Mouse (Mus musculus) kidney, postnatal 25 days (tissue): Measurements from ENCODE around the gene Otop2.

Source experiments
- DNase-seq, 2 experiments: peaks; one replicate each; pipeline ENCODE4 v3.0.0; 2021; ENCODE audit warnings: mixed read lengths in 2 of 2

Otop2 gene

GRCm38 (mm10) chr11:115300745-115301144 lies 6.2 kb upstream of the Otop2 start:
- DNase-seq: no peak

GRCm38 (mm10) chr11:115301351-115301750 lies 5.6 kb upstream of the Otop2 start:
- DNase-seq: no peak

GRCm38 (mm10) chr11:115303167-115303566 lies 3.8 kb upstream of the Otop2 start:
- DNase-seq: no peak

DNA sequence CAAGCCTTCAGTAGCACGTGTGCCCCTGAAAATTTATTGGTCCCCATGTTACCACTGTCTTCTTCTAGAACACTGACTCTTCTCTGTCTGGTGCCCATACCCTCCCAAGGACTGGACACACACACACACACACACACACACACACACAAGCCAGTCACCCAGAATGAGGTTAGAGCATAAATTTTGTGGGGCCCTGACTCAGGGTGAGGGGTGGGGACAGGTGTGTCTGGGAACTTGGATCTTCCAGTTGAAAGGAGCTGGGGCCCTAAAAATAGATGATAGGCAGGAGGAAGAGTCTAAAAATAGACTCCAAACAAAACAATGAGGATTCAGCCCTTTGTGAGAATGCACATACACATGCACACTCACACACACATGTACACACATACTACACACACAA lies 1.8 kb downstream of the Otop2 start:
- no peak for DNase-seq

DNA sequence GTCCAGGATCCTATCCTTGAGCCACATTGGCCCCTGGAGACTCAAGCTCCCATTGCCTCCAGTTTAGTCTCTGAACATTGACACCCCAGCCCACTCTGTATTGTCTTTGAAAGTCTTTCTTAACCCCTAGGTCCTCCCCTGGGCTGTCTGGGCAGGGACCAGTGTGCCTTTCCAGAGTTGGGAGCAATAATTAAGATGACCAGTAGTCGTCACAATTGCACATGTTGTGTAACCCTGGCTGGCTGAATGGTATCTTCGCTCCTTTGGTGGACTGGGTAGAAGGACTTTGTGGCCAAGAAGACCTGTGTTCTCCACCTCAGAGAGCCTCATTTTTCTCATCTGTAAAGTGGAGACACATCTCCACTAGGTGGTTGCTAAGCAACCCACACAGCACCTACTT lies 7.3 kb downstream of the Otop2 start:
- no peak for DNase-seq

DNA sequence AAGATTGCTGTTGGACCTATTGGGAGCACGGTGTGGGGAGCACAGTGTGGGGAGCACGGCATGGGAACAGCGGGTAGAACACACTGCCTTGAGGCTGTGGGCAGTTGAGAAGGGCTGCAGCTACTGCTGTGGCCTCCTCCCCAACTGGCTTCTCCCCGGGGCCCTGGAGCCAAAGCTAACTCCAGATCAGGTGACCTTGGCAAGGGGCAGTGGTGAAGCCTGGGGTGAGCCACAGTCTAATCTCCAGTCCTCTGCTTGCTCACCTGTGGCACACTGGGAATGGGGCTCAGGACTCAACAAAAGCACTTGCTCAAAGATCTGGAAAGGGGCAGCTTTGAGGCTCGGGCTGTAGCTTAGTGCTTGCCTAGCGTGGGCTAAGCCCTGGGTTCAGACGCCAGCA lies 10.2 kb downstream of the Otop2 start:
- DNase-seq: peak in 1 of 2 experiments; percentile 37

- DNase-seq: peak in 1 of 2 experiments; percentile 48
These were observed 11.5 kb downstream of the Otop2 start for GRCm38 (mm10) chr11:115318245-115319027.

GRCm38 (mm10) chr11:115319704-115320383 lies 12.9 kb downstream of the Otop2 start:
- peak in 1 of 2 experiments; percentile 29 for DNase-seq

GRCm38 (mm10) chr11:115321906-115322693 lies 15.1 kb downstream of the Otop2 start, which contains the start of gene Ush1g:
Ush1g (minus strand) TSS chr11:115322041.
- DNase-seq: peak; percentile 66 to 72

- DNase-seq: no peak
These were observed 16.4 kb downstream of the Otop2 start for GRCm38 (mm10) chr11:115323354-115323753.

GRCm38 (mm10) chr11:115326730-115327129 lies 19.8 kb downstream of the Otop2 start:
- DNase-seq: peak in 1 of 2 experiments; percentile 31

- peak in 1 of 2 experiments; percentile 10 for DNase-seq
These were observed 22.4 kb downstream of the Otop2 start for GRCm38 (mm10) chr11:115329339-115329738.

GRCm38 (mm10) chr11:115334531-115334930 lies 27.6 kb downstream of the Otop2 start, which contains the start of gene Otop3:
Otop3 (plus strand) TSS chr11:115334731.
- no peak for DNase-seq

DNA sequence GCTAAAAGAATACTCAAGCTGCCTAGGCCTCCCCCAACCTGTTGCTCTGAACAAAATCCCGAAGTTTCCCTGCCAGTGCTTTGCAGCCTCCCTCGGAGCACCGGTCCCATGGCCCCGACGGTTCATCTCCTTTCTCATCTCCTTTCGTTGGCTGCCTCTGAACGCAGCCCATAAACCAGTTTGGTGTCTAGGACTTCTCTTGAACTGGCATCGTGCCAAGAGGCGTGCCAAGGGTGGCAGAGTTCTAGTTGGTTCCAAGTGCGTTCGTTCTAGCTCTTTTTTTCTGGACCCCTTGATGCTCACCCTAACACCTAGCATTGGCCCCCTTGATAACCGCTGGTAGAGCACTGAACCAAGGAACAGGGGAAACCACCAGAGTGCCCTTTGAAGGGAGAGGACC lies 28.3 kb downstream of the Otop2 start:
- peak in 1 of 2 experiments; percentile 53 for DNase-seq

DNA sequence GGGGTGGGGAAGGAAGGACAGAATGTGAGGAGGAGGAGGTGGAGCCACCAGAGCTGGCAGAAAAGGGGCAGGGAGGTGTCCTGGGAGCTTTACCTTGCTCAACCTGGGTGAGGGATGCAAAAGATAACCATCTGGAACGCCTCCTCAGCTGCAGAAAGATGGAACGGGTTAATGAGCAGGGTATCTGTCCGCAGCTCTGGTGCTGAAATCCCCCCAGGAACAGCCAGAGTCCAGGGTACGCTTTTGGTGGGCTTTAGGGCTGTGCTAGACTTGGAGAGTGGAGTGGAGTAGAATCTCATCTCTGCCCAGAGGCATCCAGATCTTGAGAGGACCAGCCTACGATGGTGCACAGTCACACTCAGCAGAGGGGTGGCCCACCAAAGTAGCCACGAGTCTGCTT lies 29.2 kb downstream of the Otop2 start:
- no peak for DNase-seq

GRCm38 (mm10) chr11:115337350-115337749 lies 30.4 kb downstream of the Otop2 start:
- peak in 1 of 2 experiments; percentile 53 for DNase-seq

- DNase-seq: peak in 1 of 2 experiments; percentile 53
These were observed 30.9 kb downstream of the Otop2 start for GRCm38 (mm10) chr11:115337826-115338225.

DNA sequence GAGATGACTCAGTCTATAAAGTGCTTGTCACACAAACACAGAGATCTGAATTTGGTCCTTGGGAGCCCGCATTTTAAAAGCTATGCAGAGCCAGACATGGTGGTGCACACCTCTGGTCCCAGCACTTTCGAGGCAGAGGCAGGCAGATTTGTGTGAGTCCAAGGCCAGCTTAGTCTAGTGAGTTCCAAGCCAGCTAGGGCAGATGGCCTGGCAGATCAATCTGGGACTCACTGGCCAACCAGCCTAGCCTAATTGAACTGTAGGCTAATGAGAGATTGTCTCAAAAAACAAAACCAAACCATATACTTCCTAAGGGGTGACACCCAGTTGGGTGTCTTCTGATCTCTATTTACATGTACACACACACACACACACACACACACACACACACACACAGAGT lies 34.3 kb downstream of the Otop2 start:
- DNase-seq: no peak

- no peak for DNase-seq
These were observed 34.9 kb downstream of the Otop2 start for GRCm38 (mm10) chr11:115341866-115342265.

GRCm38 (mm10) chr11:115344967-115345366 lies 38.0 kb downstream of the Otop2 start:
- no peak for DNase-seq

DNA sequence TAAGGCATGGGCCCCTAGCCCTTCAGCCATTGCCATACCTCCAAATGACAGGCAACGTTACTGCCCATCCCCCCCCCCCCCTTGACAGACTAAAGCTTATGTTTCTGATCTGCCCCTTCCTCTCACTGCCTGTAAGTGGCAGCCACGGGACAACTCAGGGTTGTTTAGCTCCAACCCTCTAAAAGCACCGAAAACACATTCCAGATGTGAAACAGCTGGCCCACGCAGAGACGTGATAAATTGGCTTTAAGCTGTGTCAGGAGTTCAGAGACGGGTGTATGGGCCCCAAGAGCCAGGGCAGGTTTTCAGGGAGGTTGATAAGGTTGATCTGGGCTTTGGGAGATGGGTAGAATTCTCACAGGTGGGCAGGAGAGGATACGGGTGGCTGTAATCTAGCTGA lies 38.6 kb downstream of the Otop2 start:
- no peak for DNase-seq

GRCm38 (mm10) chr11:115348681-115349248 lies 41.8 kb downstream of the Otop2 start:
- DNase-seq: no peak

DNA sequence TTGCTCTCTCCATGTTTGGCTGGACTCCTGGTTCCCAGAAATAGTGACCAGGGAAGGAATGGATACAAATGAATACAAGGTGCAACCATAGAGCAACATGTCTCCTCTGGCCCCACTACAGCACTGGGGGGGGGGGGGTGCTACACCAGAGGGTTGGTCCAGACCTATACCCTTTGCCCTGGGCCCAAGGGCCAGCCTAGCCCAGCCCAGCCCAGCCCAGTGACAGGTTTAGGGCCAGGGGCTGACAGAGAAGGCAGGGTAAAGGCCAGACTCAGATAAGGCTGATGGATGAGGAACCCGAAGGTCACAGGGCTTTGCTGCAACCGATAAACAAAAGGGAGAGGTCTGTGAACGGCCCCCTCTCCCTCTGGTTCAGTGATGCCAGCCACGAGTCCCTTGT lies 43.0 kb downstream of the Otop2 start:
- DNase-seq: no peak
